Mouse (Mus musculus) liver, embryonic 16.5 days (tissue): Measurements from ENCODE around the gene Pde6b. TPM values are rescaled to one million over a fixed set of nuclear protein-coding genes. Genes with fewer than 3 reads are reported as not detected.

ENCODE experiments used
- ATAC-seq: fragments of 200-750 bp; cut with Nextera tagmentation; 2 replicates; pipeline ENCODE4 v1.8.0; 2017; ENCODE audit warnings: low read depth, mild to moderate bottlenecking, moderate number of reproducible peaks, moderate library complexity
- H3K27ac ChIP-seq: fragments of 300-500 bp; sonication (generic); 2 replicates; pipeline ENCODE4 v1.5.1; 2014; ENCODE audit warnings: mild to moderate bottlenecking, low read length
- H3K27me3 ChIP-seq: fragments of 300-500 bp; sonication (generic); 2 replicates; pipeline ENCODE4 v1.6.1; 2014; ENCODE audit warnings: low read depth, low read length, mixed read lengths; ENCODE audit not compliant: control insufficient read depth, insufficient read depth
- H3K36me3 ChIP-seq: fragments of 300-500 bp; sonication (generic); 2 replicates; pipeline ENCODE4 v1.6.1; 2014; ENCODE audit warnings: mild to moderate bottlenecking; ENCODE audit not compliant: control insufficient read depth, insufficient read depth
- H3K4me1 ChIP-seq: fragments of 300-500 bp; sonication (generic); 2 replicates; pipeline ENCODE4 v1.6.1; 2014; ENCODE audit warnings: low read depth, low read length, mixed read lengths; ENCODE audit not compliant: control insufficient read depth
- H3K4me2 ChIP-seq: fragments of 300-500 bp; sonication (generic); 2 replicates; pipeline ENCODE4 v1.6.1; 2014; ENCODE audit warnings: low read depth, low read length, mixed read lengths
- H3K4me3 ChIP-seq: fragments of 300-500 bp; sonication (generic); 2 replicates; pipeline ENCODE4 v1.5.1; 2014; ENCODE audit warnings: low read depth, mild to moderate bottlenecking, low read length
- H3K9ac ChIP-seq: fragments of 300-500 bp; sonication (generic); 2 replicates; pipeline ENCODE4 v1.6.1; 2014; ENCODE audit warnings: low read depth, low read length
- H3K9me3 ChIP-seq: fragments of 300-500 bp; sonication (generic); replicated peaks from 2 replicates; pipeline ENCODE4 v1.6.1; 2016; ENCODE audit warnings: low read length; ENCODE audit not compliant: control insufficient read depth
- WGBS: fragments of 180-500 bp; shearing (Covaris S2); extraction: QIAGEN DNeasy Blood & Tissue Kit; methylation state at CpG from one replicate; pipeline ENCODE4 v1.1.7; 2014; ENCODE audit not compliant: insufficient replicate concordance; 5-methylcytosine and 5-hydroxymethylcytosine counted together
- polyA plus RNA-seq: library from polyadenylated mRNA; unstranded; fragments of >200 nt; fragmentation: Nextera tagmentation; extraction: Ambion mirVana; gene quantifications from 2 replicates; pipeline ENCODE4 v1.2.1, GENCODE M21; 2015

Pde6b gene
- polyA plus RNA-seq, 1 experiment from 2014 or later, result not detected

- H3K4me1 ChIP-seq, result peaks cover 48% of the 10 kb centered on the region
- ATAC-seq, result no peak
- WGBS, result 40% methylated on average over 4 of the region's 4 CpGs
Observed at GRCm38 (mm10) chr5:108462446-108462845, 74.3 kb downstream of the Pde6b start.

GRCm38 (mm10) chr5:108465131-108465891, 77.1 kb downstream of the Pde6b start:
- peak overlapping the region; percentile 70 for H3K27ac ChIP-seq
- ATAC-seq, result no peak
- H3K4me1 ChIP-seq, result peaks cover 47% of the 10 kb centered on the region
- WGBS, result 28% methylated on average over 6 of the region's 6 CpGs
- H3K4me3 ChIP-seq, result no peak overlapping the region
- no peaks in the 10 kb centered on the region for H3K27me3 ChIP-seq
- no peak overlapping the region for H3K9ac ChIP-seq
- no peaks in the 10 kb centered on the region for H3K36me3 ChIP-seq
- no peaks in the 10 kb centered on the region for H3K9me3 ChIP-seq
- peak overlapping the region; percentile 10 for H3K4me2 ChIP-seq

More at GRCm38 (mm10) chr5:108462446-108462845, 74.3 kb downstream of the Pde6b start:
- Histone ChIP-seq H3K4me2 (peak overlapping the region; percentile 73), H3K27ac (peak overlapping the region; percentile 16; the same call in 1 of the 2 replicates), H3K9ac (peak overlapping the region; percentile 97), H3K4me3 (peak overlapping the region; percentile 88), H3K27me3 (peaks cover 3% of the 10 kb centered on the region; the same call in 1 of the 2 replicates), H3K9me3 (no peaks in the 10 kb centered on the region), H3K36me3 (no peaks in the 10 kb centered on the region)

DNA sequence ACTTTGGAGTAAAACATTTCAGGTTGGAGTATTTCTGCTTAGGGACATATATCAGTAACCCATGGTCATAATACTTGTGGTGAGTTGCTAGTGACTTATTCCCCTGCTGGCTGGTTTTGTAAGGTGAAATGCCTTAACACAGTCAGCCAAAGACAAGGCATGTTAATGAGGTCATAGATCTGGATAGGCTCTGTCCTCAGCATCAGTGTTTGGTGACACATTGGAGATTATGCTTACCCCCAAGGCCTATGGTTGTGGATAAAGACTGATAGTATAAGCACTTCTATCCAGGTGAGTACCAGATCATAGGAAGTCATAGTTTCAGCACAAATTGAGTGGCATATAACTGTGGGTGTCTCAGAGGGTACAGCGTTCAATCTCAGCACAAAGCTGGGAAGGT, 78.5 kb downstream of the Pde6b start:
- H3K4me1 ChIP-seq, result peaks cover 42% of the 10 kb centered on the region
- 0 out of 2 replicates have a peak overlapping the region, but pooled peaks have one; percentile 10 for H3K4me2 ChIP-seq
- ATAC-seq, result no peak
- H3K27ac ChIP-seq, result peak overlapping the region; percentile 16
- WGBS, result 94% methylated on average over 1 of the region's 1 CpGs
- no peaks in the 10 kb centered on the region for H3K27me3 ChIP-seq
- H3K9ac ChIP-seq, result no peak overlapping the region
- no peaks in the 10 kb centered on the region for H3K36me3 ChIP-seq
- H3K4me3 ChIP-seq, result no peak overlapping the region
- no peaks in the 10 kb centered on the region for H3K9me3 ChIP-seq

- no peak for ATAC-seq
- H3K4me3 ChIP-seq, result no peak overlapping the region
- peaks cover 13% of the 10 kb centered on the region for H3K36me3 ChIP-seq
- H3K27me3 ChIP-seq, result no peaks in the 10 kb centered on the region
- H3K9me3 ChIP-seq, result no peaks in the 10 kb centered on the region
- 78% methylated on average over 7 of the region's 7 CpGs for WGBS
- H3K4me1 ChIP-seq, result peaks cover 21% of the 10 kb centered on the region
- H3K4me2 ChIP-seq, result no peak overlapping the region
- H3K9ac ChIP-seq, result no peak overlapping the region
- H3K27ac ChIP-seq, result no peak overlapping the region
Observed at GRCm38 (mm10) chr5:108469617-108470016, 81.4 kb downstream of the Pde6b start.

GRCm38 (mm10) chr5:108473737-108474136, 85.5 kb downstream of the Pde6b start:
- H3K9me3 ChIP-seq, result no peaks in the 10 kb centered on the region
- no peak overlapping the region for H3K4me3 ChIP-seq
- no peak overlapping the region for H3K9ac ChIP-seq
- H3K36me3 ChIP-seq, result peaks cover 43% of the 10 kb centered on the region
- no peak for ATAC-seq
- H3K27ac ChIP-seq, result no peak overlapping the region
- no peaks in the 10 kb centered on the region for H3K4me1 ChIP-seq
- H3K27me3 ChIP-seq, result no peaks in the 10 kb centered on the region
- 89% methylated on average over 4 of the region's 4 CpGs for WGBS
- H3K4me2 ChIP-seq, result no peak overlapping the region

GRCm38 (mm10) chr5:108475977-108476376, 87.8 kb downstream of the Pde6b start:
- Histone ChIP-seq H3K27me3 (no peaks in the 10 kb centered on the region), H3K4me2 (no peak overlapping the region), H3K9me3 (no peaks in the 10 kb centered on the region), H3K27ac (no peak overlapping the region), H3K4me3 (no peak overlapping the region), H3K9ac (no peak overlapping the region), H3K36me3 (peaks cover 43% of the 10 kb centered on the region), H3K4me1 (no peaks in the 10 kb centered on the region)
- WGBS, result 76% methylated on average over 3 of the region's 3 CpGs
- no peak for ATAC-seq

Other genes with a start within 250 kb of the Pde6b start
- 23.0 and 26.9 TPM in 2 replicates for gene Dr1, start 119.5 kb upstream of the Pde6b start, polyA plus RNA-seq
- 2.8 and 3.6 TPM in 2 replicates for gene Pigg, start 75.8 kb upstream of the Pde6b start, polyA plus RNA-seq
- gene Gm42517, start 20.5 kb upstream of the Pde6b start, polyA plus RNA-seq, result 0.08 TPM in 1 of 2 replicates, not detected in the other
- gene Atp5k, start 46.1 kb downstream of the Pde6b start, polyA plus RNA-seq, result 197 and 235 TPM in 2 replicates
- 0.21 and 0.35 TPM in 2 replicates for gene Mfsd7a, start 60.5 kb downstream of the Pde6b start, polyA plus RNA-seq
- 5.9 and 6.1 TPM in 2 replicates for gene Pcgf3, start 72.8 kb downstream of the Pde6b start, polyA plus RNA-seq
- 0.04 TPM in 1 of 2 replicates, not detected in the other for gene Cplx1, start 161.6 kb downstream of the Pde6b start, polyA plus RNA-seq
- gene Gak, start 241.4 kb downstream of the Pde6b start, polyA plus RNA-seq, result 27.2 and 27.5 TPM in 2 replicates
- gene Tmem175, start 241.4 kb downstream of the Pde6b start, polyA plus RNA-seq, result 10.0 and 10.8 TPM in 2 replicates